Mouse (Mus musculus) c-Kit-positive CD71-negative TER-119-negative erythroid progenitor cells, embryonic 14.5 days (primary cell): ENCODE measurements around the gene Napsa.

Experiments
- DNase-seq: peaks from one replicate; pipeline ENCODE4 v3.0.0-alpha.2; 2013; ENCODE audit warnings: low read depth

Napsa gene

DNA sequence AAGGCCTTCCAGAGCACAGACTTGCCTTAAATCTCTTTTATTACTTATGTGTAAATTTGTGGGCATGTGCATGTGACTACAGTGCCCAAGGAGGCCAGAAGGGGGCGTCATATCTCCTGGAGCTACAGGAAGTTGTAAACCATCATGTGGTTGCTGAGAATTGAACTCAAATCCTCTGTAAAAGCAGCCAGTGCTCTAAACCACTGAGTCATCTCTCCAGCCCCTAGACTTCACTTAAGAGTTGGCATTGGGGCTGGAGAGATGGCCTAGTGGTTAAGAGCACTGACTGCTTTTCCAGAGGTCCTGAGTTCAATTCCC is 53.8 kb downstream of the Napsa start:
- no peak for DNase-seq

DNA sequence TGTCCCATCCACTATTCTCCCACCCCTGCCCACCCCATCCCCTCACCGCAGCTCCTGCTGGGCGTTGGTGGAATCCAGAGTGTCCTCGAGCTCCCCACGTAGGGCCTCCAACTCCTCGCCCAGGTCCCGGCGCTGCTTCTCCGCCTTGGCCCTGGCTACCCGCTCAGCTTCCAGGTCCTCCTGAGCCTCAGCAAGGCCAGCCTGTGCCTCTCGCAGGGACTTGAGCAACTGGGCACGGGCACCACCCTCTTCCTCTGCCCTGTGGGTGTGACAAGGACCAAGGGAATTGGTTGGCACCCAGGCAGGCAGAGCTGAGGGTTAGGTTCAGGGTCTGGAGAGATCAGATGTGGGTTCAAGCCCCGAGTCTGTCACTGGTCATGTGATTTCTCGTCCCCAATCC is 54.8 kb downstream of the Napsa start:
- DNase-seq: no peak

DNA sequence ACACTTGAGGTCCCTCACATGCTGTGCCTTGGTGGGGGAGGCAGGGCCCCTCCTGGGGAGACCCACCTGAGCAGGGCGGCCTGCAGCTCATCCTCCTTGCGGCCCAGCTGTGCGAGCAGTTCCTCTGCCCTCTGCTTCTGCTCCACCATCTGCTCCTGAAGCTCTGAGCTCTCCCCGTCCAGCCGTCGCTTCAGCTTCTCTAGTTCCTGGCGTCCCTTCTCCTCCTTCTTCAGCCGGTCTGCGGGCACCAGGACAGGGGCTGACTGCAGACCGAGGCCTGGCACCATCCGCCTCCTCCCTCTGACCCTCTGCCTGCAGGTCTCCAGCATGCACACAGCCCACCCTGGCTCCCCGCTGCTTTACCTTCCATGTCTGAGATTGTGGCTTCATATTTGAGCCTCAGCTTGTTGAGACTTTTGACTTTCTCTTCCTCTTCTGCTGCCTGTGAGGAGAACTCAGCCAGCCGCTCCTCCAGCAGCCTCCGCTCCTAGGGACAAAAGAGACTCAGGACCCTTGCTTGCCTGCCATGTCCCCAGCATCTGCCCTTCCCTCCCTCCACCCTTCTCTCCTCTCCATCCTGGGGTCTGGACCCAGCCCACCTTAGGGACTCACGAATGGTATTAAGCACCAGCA is 56.3 kb downstream of the Napsa start:
- no peak for DNase-seq

DNA sequence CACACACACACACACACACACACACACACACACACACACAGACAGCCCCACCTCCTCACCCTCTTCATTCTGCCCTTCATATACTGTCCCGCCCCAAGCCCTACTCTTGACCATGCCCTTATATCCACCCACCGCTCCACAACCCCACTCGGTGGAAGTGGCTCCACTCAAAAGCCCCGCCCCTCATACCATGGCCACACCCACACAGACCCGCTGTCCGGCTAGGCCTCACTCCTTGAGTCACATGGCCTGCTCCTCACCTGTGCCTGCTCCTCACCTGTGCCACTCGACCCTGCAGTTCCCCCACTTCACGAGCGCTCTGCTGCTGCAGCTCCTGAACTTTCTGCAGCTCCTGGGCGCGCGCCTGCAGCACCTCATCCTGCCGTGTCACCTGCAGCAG is 58.3 kb downstream of the Napsa start:
- no peak for DNase-seq

DNA sequence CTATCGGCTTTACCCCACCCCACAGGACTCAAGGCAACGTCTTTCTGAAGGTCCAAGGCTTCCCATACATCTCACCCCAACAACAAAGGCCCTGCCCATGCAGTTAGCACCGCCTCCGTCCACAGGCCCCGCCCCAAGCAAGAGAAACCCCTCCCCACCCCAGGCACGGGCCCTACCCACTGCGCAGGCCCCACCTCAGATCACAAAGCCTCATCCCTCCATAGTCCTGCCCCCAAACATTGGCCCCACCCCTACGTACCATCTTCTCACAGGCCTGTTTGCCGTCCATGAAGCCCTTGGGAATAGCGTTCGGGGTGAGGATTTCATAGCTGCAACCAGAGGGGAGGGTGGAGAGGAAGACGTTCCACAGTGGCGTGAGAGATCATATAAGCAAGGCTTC is 60.5 kb downstream of the Napsa start:
- no peak for DNase-seq

DNA sequence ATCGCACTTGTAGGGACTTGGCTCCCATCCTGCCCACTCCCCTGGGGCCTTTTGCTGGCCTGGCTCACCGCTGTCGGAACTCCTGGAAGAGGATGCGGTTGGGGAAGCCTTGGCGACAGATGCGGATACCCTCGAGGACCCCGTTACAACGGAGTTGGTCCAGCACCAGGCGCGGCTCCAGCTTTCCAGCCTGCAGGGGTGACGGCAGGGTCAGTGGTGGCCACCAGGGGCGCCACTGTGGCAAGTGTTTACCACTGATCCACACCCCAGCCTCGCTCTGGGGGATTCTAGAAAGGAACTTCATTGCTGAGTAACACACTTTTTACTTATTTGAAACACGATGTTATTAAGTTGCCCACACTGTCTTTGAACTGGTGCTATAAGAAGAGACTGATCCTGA is 61.2 kb downstream of the Napsa start:
- no peak for DNase-seq
